In the genomic region with DNA sequence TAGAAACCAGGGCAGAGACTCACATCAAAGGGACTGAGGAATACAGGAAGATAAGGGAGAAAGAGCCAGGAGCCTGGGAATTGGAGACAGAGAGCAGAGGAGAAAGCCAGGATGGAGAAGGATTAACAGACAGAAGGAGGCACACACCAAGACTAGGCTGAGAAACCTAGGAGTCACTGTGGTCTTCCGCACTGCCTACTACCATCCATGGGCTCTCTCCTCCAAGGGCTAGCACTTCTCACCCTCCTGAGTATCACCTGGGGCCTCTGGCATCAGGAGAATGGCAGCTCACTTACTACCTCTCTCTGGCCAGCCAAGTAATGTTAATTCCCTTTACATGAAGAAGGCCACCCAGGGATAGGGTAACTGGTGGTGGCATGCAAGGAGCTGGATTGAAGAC, we compare ENCODE assay signal across 37 mouse cellular contexts. TPM values are rescaled to one million over a fixed set of nuclear protein-coding genes. Genes with fewer than 3 reads are reported as not detected.
"Had no signal": no experiment of that assay in that cellular context is flagged by ENCODE, and none has a peak within 500 bp of the region (broad histone marks: within the 10 kb centered on the region; RNA-seq: fewer than 3 reads in every experiment).

No protein-coding gene starts in this region.

- H3K4me2 ChIP-seq: limb, embryonic 12.5 days; limb, embryonic 13.5 days; limb, embryonic 15.5 days; liver, embryonic 11.5 days; liver, embryonic 12.5 days; liver, embryonic 13.5 days; liver, embryonic 15.5 days; lung, embryonic 14.5 days; lung, embryonic 15.5 days; midbrain, embryonic 12.5 days; midbrain, embryonic 13.5 days; neural tube, embryonic 12.5 days; neural tube, embryonic 13.5 days had no signal

- H3K27me3 ChIP-seq: limb, embryonic 13.5 days; limb, embryonic 15.5 days; liver, embryonic 12.5 days; liver, embryonic 13.5 days; liver, embryonic 15.5 days; lung, embryonic 15.5 days; megakaryocyte, embryonic 14.5 days; midbrain, embryonic 12.5 days; midbrain, embryonic 13.5 days; neural tube, embryonic 12.5 days; neural tube, embryonic 13.5 days had no signal

- H3K36me3 ChIP-seq: limb, embryonic 10.5 days; limb, embryonic 12.5 days; limb, embryonic 13.5 days; limb, embryonic 15.5 days; liver, embryonic 12.5 days; liver, embryonic 13.5 days; liver, embryonic 15.5 days; lung, embryonic 15.5 days; midbrain, embryonic 10.5 days; midbrain, embryonic 12.5 days; midbrain, embryonic 13.5 days; neural tube, embryonic 12.5 days; neural tube, embryonic 13.5 days had no signal

- H3K9me3 ChIP-seq: limb, embryonic 10.5 days; limb, embryonic 12.5 days; limb, embryonic 13.5 days; limb, embryonic 15.5 days; liver, embryonic 12.5 days; liver, embryonic 13.5 days; liver, embryonic 15.5 days; lung, embryonic 15.5 days; megakaryocyte, embryonic 14.5 days; midbrain, embryonic 10.5 days; midbrain, embryonic 12.5 days; midbrain, embryonic 13.5 days; neural tube, embryonic 12.5 days; neural tube, embryonic 13.5 days had no signal

- H3K27ac ChIP-seq: limb, embryonic 10.5 days; limb, embryonic 12.5 days; limb, embryonic 13.5 days; limb, embryonic 15.5 days; liver, embryonic 12.5 days; liver, embryonic 13.5 days; liver, embryonic 14.5 days; liver, embryonic 15.5 days; lung, embryonic 15.5 days; macrophage; midbrain, embryonic 10.5 days; midbrain, embryonic 12.5 days; midbrain, embryonic 13.5 days; neural tube, embryonic 12.5 days; neural tube, embryonic 13.5 days had no signal

- H3K4me3 ChIP-seq: limb, embryonic 10.5 days; limb, embryonic 12.5 days; limb, embryonic 13.5 days; limb, embryonic 15.5 days; liver, embryonic 12.5 days; liver, embryonic 13.5 days; liver, embryonic 15.5 days; lung, embryonic 15.5 days; megakaryocyte, embryonic 14.5 days; midbrain, embryonic 10.5 days; midbrain, embryonic 12.5 days; midbrain, embryonic 13.5 days; myocyte; neural tube, embryonic 12.5 days; neural tube, embryonic 13.5 days had no signal

- ATAC-seq: liver, embryonic 12.5 days; liver, postnatal 0 days; lung, postnatal 0 days; midbrain, embryonic 13.5 days; midbrain, embryonic 16.5 days had no signal

- H3K4me1 ChIP-seq: limb, embryonic 12.5 days; limb, embryonic 15.5 days; liver, embryonic 12.5 days; liver, embryonic 13.5 days; liver, embryonic 15.5 days; lung, embryonic 15.5 days; megakaryocyte, embryonic 14.5 days had no signal

- DNase-seq: left cerebral cortex, postnatal 4 days; liver; liver, embryonic 13.5 days; liver, postnatal 0 days; lung, adult 18-20 months; lung, adult 2 months; lung, embryonic 14.5 days; lung, postnatal 10 days; lung, postnatal 14 days; lung, postnatal 36 days; lung, postnatal 4 days had no signal

- H3K9ac ChIP-seq: limb, embryonic 12.5 days; limb, embryonic 13.5 days; limb, embryonic 15.5 days; liver, embryonic 12.5 days; liver, embryonic 13.5 days; liver, embryonic 14.5 days; liver, embryonic 15.5 days; liver, postnatal 0 days; lung, embryonic 14.5 days; lung, embryonic 15.5 days; midbrain, embryonic 12.5 days; midbrain, embryonic 13.5 days; neural tube, embryonic 12.5 days; neural tube, embryonic 13.5 days had no signal

RNA-seq across cellular contexts. Expression of a gene that starts 21.5 kb away (rescaled TPM):
- total RNA-seq: liver, adult 2 months; megakaryocyte progenitor cell, adult 5-6 weeks; megakaryocyte, adult 5-6 weeks; megakaryocyte-erythroid progenitor cell, adult 5-6 weeks; monocyte, adult 5-6 weeks had no signal
- polyA plus RNA-seq: liver, adult 2 months; liver, embryonic 12.5 days; liver, embryonic 13.5 days; liver, embryonic 15.5 days; liver, embryonic 16.5 days; liver, postnatal 0 days; lung, embryonic 14.5 days; lung, embryonic 16.5 days; lung, postnatal 0 days; macrophage had no signal
